Mouse (Mus musculus): ENCODE results near the gene Ank3. TPM values are rescaled to one million over a fixed set of nuclear protein-coding genes. Genes with fewer than 3 reads are reported as not detected.

The Ank3 gene
- total and polyA plus RNA-seq, 2 experiments from 2014 or later = 66.6 to 253 TPM

GRCm38 (mm10) chr10:69620692-69621382 is 222.3 kb downstream of the Ank3 start:
- DNase-seq (ENCODE audit: low spot score) (no peak), ATAC-seq (ENCODE audit: low FRiP score) (no peak)
- H3K4me2 ChIP-seq (ENCODE audit: low read depth, low read length, poor library complexity, severe bottlenecking) = no peak overlapping the region
- H3K9me3 ChIP-seq (ENCODE audit: low read length) = no peaks in the 10 kb centered on the region
- no peaks in the 10 kb centered on the region for H3K36me3 ChIP-seq (ENCODE audit: insufficient read depth, low read length)
- 76% methylated on average over 7 of the region's 7 CpGs for WGBS
- H3K27me3 ChIP-seq (ENCODE audit: insufficient read depth, low read length) = no peaks in the 10 kb centered on the region
- no peak overlapping the region for H3K4me3 ChIP-seq (ENCODE audit: low read depth, low read length)
- no peak for TF ChIP-seq CTCF (IDR thresholded peaks at IDR 0.05)
- H3K4me1 ChIP-seq (ENCODE audit: insufficient read depth, low read length) = no peaks in the 10 kb centered on the region
- no peak overlapping the region for H3K27ac ChIP-seq (ENCODE audit: low read depth, low read length)
- H3K9ac ChIP-seq (replicated peaks; ENCODE audit: low read length, poor library complexity, severe bottlenecking) = no peak overlapping the region

GRCm38 (mm10) chr10:69627767-69628166 is 229.2 kb downstream of the Ank3 start:
- DNase-seq (ENCODE audit: low spot score) (no peak), ATAC-seq (ENCODE audit: low FRiP score) (no peak)
- H3K27me3 ChIP-seq (ENCODE audit: insufficient read depth, low read length) = no peaks in the 10 kb centered on the region
- H3K4me3 ChIP-seq (ENCODE audit: low read depth, low read length) = no peak overlapping the region
- H3K9ac ChIP-seq (replicated peaks; ENCODE audit: low read length, poor library complexity, severe bottlenecking) = no peak overlapping the region
- H3K4me1 ChIP-seq (ENCODE audit: insufficient read depth, low read length) = 0 out of 2 replicates have a peak, but pooled peaks cover 4% of the 10 kb centered on the region
- no peaks in the 10 kb centered on the region for H3K36me3 ChIP-seq (ENCODE audit: insufficient read depth, low read length)
- H3K9me3 ChIP-seq (ENCODE audit: low read length) = no peaks in the 10 kb centered on the region
- TF ChIP-seq CTCF (IDR thresholded peaks at IDR 0.05) = no peak
- no peak overlapping the region for H3K4me2 ChIP-seq (ENCODE audit: low read depth, low read length, poor library complexity, severe bottlenecking)
- no peak overlapping the region for H3K27ac ChIP-seq (ENCODE audit: low read depth, low read length)
- 85% methylated on average over 3 of the region's 3 CpGs for WGBS

GRCm38 (mm10) chr10:69628743-69629142 is 230.2 kb downstream of the Ank3 start:
- Histone ChIP-seq H3K27ac (ENCODE audit: low read depth, low read length) (no peak overlapping the region), H3K9ac (replicated peaks; ENCODE audit: low read length, poor library complexity, severe bottlenecking) (no peak overlapping the region), H3K4me1 (ENCODE audit: insufficient read depth, low read length) (0 out of 2 replicates have a peak, but pooled peaks cover 4% of the 10 kb centered on the region), H3K4me2 (ENCODE audit: low read depth, low read length, poor library complexity, severe bottlenecking) (no peak overlapping the region), H3K4me3 (ENCODE audit: low read depth, low read length) (no peak overlapping the region), H3K9me3 (ENCODE audit: low read length) (no peaks in the 10 kb centered on the region), H3K27me3 (ENCODE audit: insufficient read depth, low read length) (no peaks in the 10 kb centered on the region), H3K36me3 (ENCODE audit: insufficient read depth, low read length) (no peaks in the 10 kb centered on the region)
- no peak for DNase-seq (ENCODE audit: low spot score)
- WGBS = 63% methylated on average over 6 of the region's 6 CpGs
- TF ChIP-seq CTCF (IDR thresholded peaks at IDR 0.05) = no peak
- no peak for ATAC-seq (ENCODE audit: low FRiP score)

- Histone ChIP-seq H3K36me3 (ENCODE audit: insufficient read depth, low read length) (no peaks in the 10 kb centered on the region), H3K4me2 (ENCODE audit: low read depth, low read length, poor library complexity, severe bottlenecking) (no peak overlapping the region), H3K9ac (replicated peaks; ENCODE audit: low read length, poor library complexity, severe bottlenecking) (no peak overlapping the region), H3K27ac (ENCODE audit: low read depth, low read length) (0 out of 2 replicates have a peak overlapping the region, but pooled peaks have one; percentile 38), H3K4me3 (ENCODE audit: low read depth, low read length) (no peak overlapping the region), H3K9me3 (ENCODE audit: low read length) (no peaks in the 10 kb centered on the region), H3K4me1 (ENCODE audit: insufficient read depth, low read length) (peaks cover 7% of the 10 kb centered on the region; the same call in 1 of the 2 replicates), H3K27me3 (ENCODE audit: insufficient read depth, low read length) (no peaks in the 10 kb centered on the region)
- WGBS = 24% methylated on average over 7 of the region's 7 CpGs
- ATAC-seq (ENCODE audit: low FRiP score) (no peak), DNase-seq (ENCODE audit: low spot score) (no peak)
- TF ChIP-seq CTCF (IDR thresholded peaks at IDR 0.05) = no peak
Observed at GRCm38 (mm10) chr10:69630802-69631388, 232.3 kb downstream of the Ank3 start.

GRCm38 (mm10) chr10:69632885-69633284 is 234.3 kb downstream of the Ank3 start:
- Histone ChIP-seq H3K27me3 (ENCODE audit: insufficient read depth, low read length) (no peaks in the 10 kb centered on the region), H3K9ac (replicated peaks; ENCODE audit: low read length, poor library complexity, severe bottlenecking) (no peak overlapping the region), H3K4me3 (ENCODE audit: low read depth, low read length) (no peak overlapping the region), H3K4me2 (ENCODE audit: low read depth, low read length, poor library complexity, severe bottlenecking) (no peak overlapping the region), H3K27ac (ENCODE audit: low read depth, low read length) (no peak overlapping the region), H3K36me3 (ENCODE audit: insufficient read depth, low read length) (no peaks in the 10 kb centered on the region), H3K4me1 (ENCODE audit: insufficient read depth, low read length) (peaks cover 10% of the 10 kb centered on the region; the same call in 1 of the 2 replicates), H3K9me3 (ENCODE audit: low read length) (no peaks in the 10 kb centered on the region)
- ATAC-seq (ENCODE audit: low FRiP score) (no peak), DNase-seq (ENCODE audit: low spot score) (no peak)
- no peak for TF ChIP-seq CTCF (IDR thresholded peaks at IDR 0.05)
- 78% methylated on average over 8 of the region's 8 CpGs for WGBS

- no peak for TF ChIP-seq CTCF (IDR thresholded peaks at IDR 0.05)
- Histone ChIP-seq H3K4me1 (ENCODE audit: insufficient read depth, low read length) (peaks cover 10% of the 10 kb centered on the region; the same call in 1 of the 2 replicates), H3K9me3 (ENCODE audit: low read length) (no peaks in the 10 kb centered on the region), H3K36me3 (ENCODE audit: insufficient read depth, low read length) (no peaks in the 10 kb centered on the region), H3K27ac (ENCODE audit: low read depth, low read length) (no peak overlapping the region), H3K9ac (replicated peaks; ENCODE audit: low read length, poor library complexity, severe bottlenecking) (no peak overlapping the region), H3K4me3 (ENCODE audit: low read depth, low read length) (no peak overlapping the region), H3K27me3 (ENCODE audit: insufficient read depth, low read length) (no peaks in the 10 kb centered on the region), H3K4me2 (ENCODE audit: low read depth, low read length, poor library complexity, severe bottlenecking) (no peak overlapping the region)
- ATAC-seq (ENCODE audit: low FRiP score) (no peak), DNase-seq (ENCODE audit: low spot score) (no peak)
- WGBS = 62% methylated on average over 5 of the region's 5 CpGs
Observed at GRCm38 (mm10) chr10:69634891-69635290, 236.3 kb downstream of the Ank3 start.
